Mouse (Mus musculus) lung, embryonic 16.5 days (tissue): ENCODE data around the gene Nepro. TPM values are rescaled to one million over a fixed set of nuclear protein-coding genes. Genes with fewer than 3 reads are reported as not detected.

Experiments
- ATAC-seq: fragments of 200-750 bp; cut with Nextera tagmentation; 2 replicates; pipeline ENCODE4 v1.8.0; 2017; ENCODE audit warnings: low read depth, mild to moderate bottlenecking, moderate library complexity
- H3K27ac ChIP-seq: fragments of 300-500 bp; sonication (generic); 2 replicates; pipeline ENCODE4 v1.5.1; 2014; ENCODE audit warnings: mild to moderate bottlenecking, control low read depth, low read length
- H3K27me3 ChIP-seq: fragments of 300-500 bp; sonication (generic); 2 replicates; pipeline ENCODE4 v1.6.1; 2014; ENCODE audit warnings: low read depth, low read length, mixed read lengths; ENCODE audit not compliant: control insufficient read depth, insufficient read depth
- H3K36me3 ChIP-seq: fragments of 300-500 bp; sonication (generic); 2 replicates; pipeline ENCODE4 v1.6.1; 2014; ENCODE audit warnings: low read length; ENCODE audit not compliant: control insufficient read depth, insufficient read depth
- H3K4me1 ChIP-seq: fragments of 300-500 bp; sonication (generic); replicated peaks from 2 replicates; pipeline ENCODE4 v1.6.1; 2014; ENCODE audit warnings: low read length, mixed read lengths; ENCODE audit not compliant: control insufficient read depth, insufficient read depth
- H3K4me2 ChIP-seq: fragments of 300-500 bp; sonication (generic); 2 replicates; pipeline ENCODE4 v1.6.1; 2014; ENCODE audit warnings: low read depth, low read length, control low read depth
- H3K4me3 ChIP-seq: fragments of 300-500 bp; sonication (generic); 2 replicates; pipeline ENCODE4 v1.5.1; 2014; ENCODE audit warnings: mild to moderate bottlenecking, low read length, control low read depth
- H3K9ac ChIP-seq: fragments of 300-500 bp; sonication (generic); 2 replicates; pipeline ENCODE4 v1.6.1; 2014; ENCODE audit warnings: low read length, control low read depth
- H3K9me3 ChIP-seq: fragments of 300-500 bp; sonication (generic); 2 replicates; pipeline ENCODE4 v1.6.1; 2016; ENCODE audit warnings: low read length; ENCODE audit not compliant: control insufficient read depth
- WGBS: fragments of 180-500 bp; shearing (Covaris S2); extraction: QIAGEN DNeasy Blood & Tissue Kit; methylation state at CpG from one replicate; pipeline ENCODE4 v1.1.7; 2014; 5-methylcytosine and 5-hydroxymethylcytosine counted together
- polyA plus RNA-seq: library from polyadenylated mRNA; unstranded; fragments of >200 nt; fragmentation: Nextera tagmentation; extraction: Ambion mirVana; gene quantifications from 2 replicates; pipeline ENCODE4 v1.2.1, GENCODE M21; 2015

Gene Nepro
- polyA plus RNA-seq, 1 experiment from 2014 or later: 8.4 TPM

DNA sequence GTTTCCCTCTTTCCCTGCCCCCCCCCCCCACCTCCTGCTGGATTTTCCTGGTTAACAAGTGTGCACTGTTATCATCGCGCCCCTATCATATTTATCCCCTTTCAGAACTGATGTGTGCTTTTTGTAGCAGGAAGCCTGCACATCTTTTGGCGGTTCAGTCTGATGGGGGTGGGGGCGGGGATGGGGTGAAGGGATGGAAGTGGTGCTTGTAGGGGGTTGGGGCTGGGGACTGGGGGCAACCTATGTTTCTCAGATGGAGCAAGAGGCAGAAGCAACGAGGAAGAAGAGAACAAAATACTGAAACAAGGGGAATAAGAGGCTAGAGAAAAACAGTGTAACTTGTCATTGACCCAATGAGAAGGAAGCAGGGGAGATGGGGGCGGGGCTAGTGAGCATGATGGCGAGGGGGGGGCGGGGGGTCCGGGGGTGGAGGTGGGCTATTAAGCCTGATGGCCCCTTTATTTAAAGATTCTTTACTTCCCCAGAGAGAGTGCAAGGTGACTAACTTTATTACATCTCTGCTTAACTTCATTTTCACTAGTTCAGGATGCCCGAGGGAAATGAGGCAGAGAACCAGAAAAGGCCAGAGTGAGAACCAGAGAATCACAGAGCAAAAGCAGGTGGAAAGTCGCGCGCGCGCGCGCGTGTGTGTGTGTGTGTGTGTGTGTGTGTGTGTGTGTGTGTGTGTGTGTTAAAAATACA, 36.2 kb upstream of the Nepro start:
- H3K4me3 ChIP-seq: no peak overlapping the region
- no peak overlapping the region for H3K27ac ChIP-seq
- no peaks in the 10 kb centered on the region for H3K9me3 ChIP-seq
- H3K4me2 ChIP-seq: peak overlapping the region; percentile 5
- WGBS: 10% methylated on average over 18 of the region's 18 CpGs
- ATAC-seq: no peak
- peak overlapping the region; percentile 24; the same call in 1 of the 2 replicates for H3K9ac ChIP-seq
- no peaks in the 10 kb centered on the region for H3K27me3 ChIP-seq
- H3K36me3 ChIP-seq: no peaks in the 10 kb centered on the region
- peaks cover 28% of the 10 kb centered on the region for H3K4me1 ChIP-seq

DNA sequence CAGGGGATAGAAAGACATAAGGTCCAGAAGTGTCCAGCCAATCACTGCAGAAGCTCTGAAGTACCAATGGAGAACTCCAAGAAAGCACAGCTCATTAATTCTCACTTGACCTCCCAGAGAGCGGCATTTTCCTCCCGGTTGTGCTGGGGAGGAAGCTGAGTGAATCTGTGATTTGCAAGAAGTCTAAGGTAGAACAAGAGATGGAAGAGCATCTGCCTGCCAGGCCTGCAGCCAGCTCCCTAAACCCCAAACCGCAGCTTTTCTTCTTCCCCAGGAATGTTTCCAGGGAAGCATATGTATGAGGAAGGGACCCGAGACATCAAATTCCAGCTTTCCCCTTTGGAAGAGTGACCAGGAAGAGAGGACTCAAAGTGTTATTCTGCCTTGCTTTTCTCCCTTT, 35.6 kb upstream of the Nepro start:
- WGBS: 11% methylated on average over 4 of the region's 4 CpGs
- ATAC-seq: 0 out of 2 replicates have a peak, but pooled peaks have one; percentile 32
- Histone ChIP-seq H3K4me2 (no peak overlapping the region; the same call in 1 of the 2 replicates), H3K36me3 (no peaks in the 10 kb centered on the region), H3K9me3 (no peaks in the 10 kb centered on the region), H3K9ac (no peak overlapping the region), H3K4me1 (peaks cover 28% of the 10 kb centered on the region), H3K27ac (peak overlapping the region; percentile 37; the same call in 1 of the 2 replicates), H3K4me3 (no peak overlapping the region), H3K27me3 (no peaks in the 10 kb centered on the region)

DNA sequence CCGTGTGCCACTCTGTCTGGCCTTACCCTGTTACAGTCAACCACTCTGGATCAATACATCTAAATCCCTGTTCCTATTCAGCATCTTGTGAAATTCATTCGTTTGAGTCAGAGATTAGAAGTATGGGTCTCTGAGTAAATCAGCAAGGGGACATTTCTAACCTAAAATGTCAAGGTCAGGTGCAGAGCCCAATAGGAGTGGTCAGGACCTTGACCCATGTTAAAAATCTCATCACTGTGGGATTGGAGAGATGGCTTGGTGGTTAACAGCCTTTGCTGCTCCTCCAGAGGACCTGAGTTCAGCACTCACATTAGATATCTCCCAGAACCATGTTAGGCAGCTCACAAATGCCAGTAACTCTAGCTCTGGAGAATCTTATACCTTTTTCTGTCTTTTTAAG, 33.6 kb upstream of the Nepro start:
- peaks cover 28% of the 10 kb centered on the region for H3K4me1 ChIP-seq
- no peak overlapping the region for H3K9ac ChIP-seq
- no peaks in the 10 kb centered on the region for H3K36me3 ChIP-seq
- H3K9me3 ChIP-seq: no peaks in the 10 kb centered on the region
- no peak for ATAC-seq
- H3K4me3 ChIP-seq: no peak overlapping the region
- 76% methylated on average over 2 of the region's 2 CpGs for WGBS
- no peak overlapping the region for H3K4me2 ChIP-seq
- no peak overlapping the region for H3K27ac ChIP-seq
- H3K27me3 ChIP-seq: no peaks in the 10 kb centered on the region

DNA sequence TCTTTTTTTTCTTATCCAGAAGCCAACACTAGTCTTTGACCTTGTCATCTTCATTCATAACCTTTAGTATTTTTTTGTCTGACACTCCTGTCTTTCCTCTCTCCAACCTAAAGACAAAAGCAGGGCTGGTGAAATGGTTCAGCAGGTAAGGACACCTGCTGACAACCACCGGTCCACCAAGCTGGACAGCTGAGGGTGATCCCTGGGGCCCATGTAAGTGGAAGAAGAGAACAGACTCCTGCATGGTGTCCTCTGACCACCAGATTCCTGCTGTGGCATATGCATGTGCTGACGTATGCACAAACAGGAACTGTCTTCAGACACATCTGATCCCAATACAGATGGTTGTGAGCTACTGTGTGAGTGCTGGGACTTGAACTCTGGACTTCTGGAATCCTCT, 33.0 kb upstream of the Nepro start:
- Histone ChIP-seq H3K27me3 (no peaks in the 10 kb centered on the region), H3K4me2 (0 out of 2 replicates have a peak overlapping the region, but pooled peaks have one; percentile 37), H3K27ac (peak overlapping the region; percentile 88), H3K4me3 (no peak overlapping the region), H3K9ac (no peak overlapping the region), H3K9me3 (no peaks in the 10 kb centered on the region), H3K4me1 (peaks cover 28% of the 10 kb centered on the region), H3K36me3 (no peaks in the 10 kb centered on the region)
- WGBS: 67% methylated on average over 2 of the region's 2 CpGs
- no peak for ATAC-seq

DNA sequence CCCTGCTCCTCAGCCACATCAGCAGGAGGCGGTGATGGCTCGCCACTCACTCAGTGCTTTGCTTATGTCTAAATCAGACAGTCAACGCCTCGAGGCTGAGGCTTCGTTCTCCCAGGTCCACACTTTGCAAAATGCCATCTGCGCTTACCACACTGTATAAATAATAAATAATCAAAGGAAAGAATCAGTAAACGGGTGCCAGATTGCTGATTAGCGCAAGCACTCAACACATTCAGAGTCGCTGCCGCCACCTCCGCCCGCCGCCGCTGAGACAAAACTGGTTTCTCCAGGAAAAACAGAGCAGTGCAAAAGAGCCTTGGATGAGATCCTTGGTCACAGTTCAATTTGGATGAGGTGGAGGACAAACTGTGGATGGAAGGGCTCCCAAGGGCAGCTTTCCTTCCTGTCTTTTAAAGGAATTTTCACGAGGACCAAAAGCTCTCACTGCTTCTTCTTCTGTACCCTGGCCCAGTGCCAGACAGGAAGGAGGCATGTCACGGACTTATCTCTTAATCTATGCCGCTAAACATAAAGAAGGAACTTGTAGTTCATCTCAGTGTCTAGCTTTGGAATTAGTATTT, 32.5 kb upstream of the Nepro start:
- 0 out of 2 replicates have a peak overlapping the region, but pooled peaks have one; percentile 28 for H3K9ac ChIP-seq
- peak overlapping the region; percentile 15; the same call in 1 of the 2 replicates for H3K4me3 ChIP-seq
- H3K9me3 ChIP-seq: no peaks in the 10 kb centered on the region
- H3K27me3 ChIP-seq: no peaks in the 10 kb centered on the region
- 0 out of 2 replicates have a peak, but pooled peaks have one; percentile 1 for ATAC-seq
- WGBS: 20% methylated on average over 17 of the region's 17 CpGs
- peaks cover 28% of the 10 kb centered on the region for H3K4me1 ChIP-seq
- peak overlapping the region; percentile 37 for H3K4me2 ChIP-seq
- peak overlapping the region; percentile 88 for H3K27ac ChIP-seq
- no peaks in the 10 kb centered on the region for H3K36me3 ChIP-seq

DNA sequence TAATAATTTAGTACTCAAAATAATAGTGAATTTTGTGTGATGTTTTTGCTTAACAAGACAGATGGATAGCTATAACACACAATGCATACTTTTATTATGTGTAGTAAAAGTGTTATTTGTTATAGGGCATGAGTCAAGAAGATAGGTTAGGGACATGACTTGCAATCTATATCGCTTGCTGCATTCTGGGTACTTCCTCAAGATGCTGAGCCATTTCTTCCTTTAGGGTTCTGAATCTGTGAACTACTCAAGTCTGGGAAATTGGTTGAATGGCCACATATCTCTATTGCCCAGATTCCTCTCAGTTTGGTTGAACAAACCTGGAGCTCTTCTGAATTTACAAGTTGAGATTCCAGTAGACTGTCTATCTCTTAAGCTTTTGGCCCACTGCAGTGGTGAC, 31.6 kb upstream of the Nepro start:
- no peak overlapping the region for H3K27ac ChIP-seq
- no peak overlapping the region for H3K4me2 ChIP-seq
- H3K36me3 ChIP-seq: no peaks in the 10 kb centered on the region
- 95% methylated on average over 1 of the region's 1 CpGs for WGBS
- H3K4me1 ChIP-seq: peaks cover 30% of the 10 kb centered on the region
- H3K4me3 ChIP-seq: no peak overlapping the region
- no peak for ATAC-seq
- H3K9ac ChIP-seq: no peak overlapping the region
- no peaks in the 10 kb centered on the region for H3K27me3 ChIP-seq
- no peaks in the 10 kb centered on the region for H3K9me3 ChIP-seq

DNA sequence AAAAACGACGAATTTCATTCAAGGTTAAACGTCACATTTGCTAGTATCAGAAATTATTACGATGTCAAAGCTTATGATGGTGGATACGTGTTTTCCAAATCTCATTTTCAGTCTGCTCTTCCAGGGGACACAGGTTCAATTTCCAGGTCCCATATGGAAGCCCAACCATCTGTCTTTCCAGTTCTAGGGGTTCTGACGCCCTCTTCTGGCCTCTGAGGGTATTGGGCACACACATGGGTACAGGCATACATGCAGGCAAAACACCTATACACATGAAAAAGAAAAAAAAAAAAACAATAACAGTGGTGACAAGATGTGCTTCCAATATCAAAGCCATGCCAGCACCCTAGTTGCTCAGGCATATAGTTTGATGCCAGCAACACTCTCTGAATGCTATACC, 30.4 kb upstream of the Nepro start:
- H3K4me1 ChIP-seq: peaks cover 30% of the 10 kb centered on the region
- WGBS: 66% methylated on average over 6 of the region's 6 CpGs
- no peak for ATAC-seq
- no peaks in the 10 kb centered on the region for H3K27me3 ChIP-seq
- no peak overlapping the region for H3K4me2 ChIP-seq
- no peaks in the 10 kb centered on the region for H3K9me3 ChIP-seq
- H3K27ac ChIP-seq: no peak overlapping the region
- H3K9ac ChIP-seq: no peak overlapping the region
- H3K4me3 ChIP-seq: no peak overlapping the region
- no peaks in the 10 kb centered on the region for H3K36me3 ChIP-seq

DNA sequence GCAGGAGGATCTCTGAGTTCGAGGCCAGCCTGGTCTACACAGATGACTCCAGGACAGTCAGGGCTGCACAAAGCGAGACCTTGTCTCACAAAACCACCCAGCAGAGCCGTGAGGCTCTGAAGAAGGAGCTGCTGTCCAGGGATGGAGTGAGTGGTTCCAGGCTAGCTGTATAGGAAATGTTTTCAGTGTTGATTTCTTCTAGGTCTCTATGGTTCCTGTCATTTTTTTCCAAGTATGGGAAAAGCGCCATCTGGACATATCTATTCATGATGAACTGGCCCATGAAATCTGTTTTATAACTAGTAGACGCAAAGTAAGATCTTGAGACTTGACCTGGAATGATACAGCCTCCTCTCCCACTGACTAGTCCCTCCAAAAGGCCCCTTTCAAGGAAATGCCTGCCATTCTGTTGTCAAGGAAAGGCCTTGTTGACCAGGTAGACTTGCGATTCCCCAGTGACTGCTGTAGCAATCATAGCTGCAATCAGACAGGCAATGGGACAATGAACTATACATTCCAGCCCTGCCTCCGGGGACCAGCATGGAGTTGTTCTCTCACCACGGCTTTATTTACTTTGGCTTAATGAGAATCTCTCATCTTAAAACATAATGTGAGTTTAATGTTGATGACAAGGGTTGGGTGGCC, 28.8 kb upstream of the Nepro start:
- 40% methylated on average over 8 of the region's 8 CpGs for WGBS
- Histone ChIP-seq H3K27ac (peak overlapping the region; percentile 93), H3K9ac (no peak overlapping the region), H3K4me2 (no peak overlapping the region), H3K4me3 (no peak overlapping the region), H3K36me3 (no peaks in the 10 kb centered on the region), H3K27me3 (no peaks in the 10 kb centered on the region), H3K4me1 (peaks cover 30% of the 10 kb centered on the region), H3K9me3 (no peaks in the 10 kb centered on the region)
- peak; percentile 37 for ATAC-seq

DNA sequence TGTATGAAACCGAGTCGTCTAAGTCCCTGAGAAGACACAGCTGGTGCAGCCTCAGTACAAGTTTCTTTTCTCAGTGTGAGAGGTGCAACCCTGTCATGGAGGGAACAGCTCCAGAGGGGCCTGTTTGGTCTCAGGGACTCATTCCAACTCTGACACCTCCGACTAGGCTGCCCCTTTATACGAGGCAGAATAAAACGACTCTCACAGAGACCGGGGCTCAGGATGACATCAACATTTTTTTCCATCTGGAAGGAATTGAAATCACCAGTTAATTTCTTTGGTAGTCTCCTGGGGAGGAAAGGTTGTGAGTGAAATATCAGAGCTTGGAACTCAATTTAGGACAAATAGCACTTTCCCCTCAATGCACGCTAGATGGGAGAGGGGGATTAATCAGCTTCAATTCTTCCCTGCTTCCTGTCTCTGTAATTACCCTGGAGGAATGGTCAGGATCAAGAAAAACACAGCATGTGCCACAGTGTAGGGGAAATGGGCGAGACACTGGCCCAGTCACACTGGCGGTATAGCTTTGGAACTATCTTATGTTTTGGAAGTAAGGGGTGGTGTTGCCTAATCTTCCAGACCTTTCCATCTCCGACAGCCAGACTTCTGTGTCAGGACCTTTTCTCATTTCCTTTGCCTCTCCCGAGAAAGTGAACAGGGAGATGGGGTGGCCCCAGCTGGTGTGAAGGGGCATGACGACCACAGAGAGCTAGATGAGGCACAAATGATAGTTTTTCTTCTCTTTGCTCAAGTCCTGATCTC, 28.1 kb upstream of the Nepro start:
- peak; percentile 96 for ATAC-seq
- no peaks in the 10 kb centered on the region for H3K36me3 ChIP-seq
- 32% methylated on average over 12 of the region's 12 CpGs for WGBS
- H3K9me3 ChIP-seq: no peaks in the 10 kb centered on the region
- H3K9ac ChIP-seq: no peak overlapping the region
- peak overlapping the region; percentile 14; the same call in 1 of the 2 replicates for H3K4me2 ChIP-seq
- H3K27ac ChIP-seq: peak overlapping the region; percentile 93
- no peaks in the 10 kb centered on the region for H3K27me3 ChIP-seq
- H3K4me1 ChIP-seq: peaks cover 29% of the 10 kb centered on the region
- H3K4me3 ChIP-seq: no peak overlapping the region
